Mouse (Mus musculus) liver, embryonic 12.5 days (tissue): ENCODE results near the gene Ush2a. TPM values are rescaled to one million over a fixed set of nuclear protein-coding genes. Genes with fewer than 3 reads are reported as not detected.

ENCODE experiments used
- ATAC-seq: fragments of 200-750 bp; cut with Nextera tagmentation; 2 replicates; pipeline ENCODE4 v1.8.0; 2017; ENCODE audit warnings: moderate number of reproducible peaks, mild to moderate bottlenecking, moderate library complexity
- H3K27ac ChIP-seq: fragments of 300-500 bp; sonication (generic); 2 replicates; pipeline ENCODE4 v1.5.1; 2016; ENCODE audit warnings: mild to moderate bottlenecking
- H3K27me3 ChIP-seq: fragments of 300-500 bp; sonication (generic); replicated peaks from 2 replicates; pipeline ENCODE4 v1.6.1; 2016; ENCODE audit warnings: mild to moderate bottlenecking, moderate library complexity
- H3K36me3 ChIP-seq: fragments of 300-500 bp; sonication (generic); 2 replicates; pipeline ENCODE4 v1.6.1; 2016; ENCODE audit warnings: mild to moderate bottlenecking, moderate library complexity
- H3K4me1 ChIP-seq: fragments of 300-500 bp; sonication (generic); 2 replicates; pipeline ENCODE4 v1.6.1; 2016
- H3K4me2 ChIP-seq: fragments of 300-500 bp; sonication (generic); 2 replicates; pipeline ENCODE4 v1.6.1; 2016; ENCODE audit warnings: mild to moderate bottlenecking, moderate library complexity
- H3K4me3 ChIP-seq: fragments of 300-500 bp; sonication (generic); 2 replicates; pipeline ENCODE4 v1.5.1; 2016; ENCODE audit warnings: mild to moderate bottlenecking, moderate library complexity
- H3K9ac ChIP-seq: fragments of 300-500 bp; sonication (generic); 2 replicates; pipeline ENCODE4 v1.6.1; 2016; ENCODE audit warnings: mild to moderate bottlenecking, moderate library complexity
- H3K9me3 ChIP-seq: fragments of 300-500 bp; sonication (generic); replicated peaks from 2 replicates; pipeline ENCODE4 v1.6.1; 2016; ENCODE audit warnings: mild to moderate bottlenecking, moderate library complexity
- WGBS: fragments of 180-500 bp; shearing (Covaris S2); methylation state at CpG from one replicate; pipeline ENCODE4 v1.1.7; 2016; ENCODE audit not compliant: insufficient replicate concordance; 5-methylcytosine and 5-hydroxymethylcytosine counted together
- polyA plus RNA-seq: library from polyadenylated mRNA; unstranded; fragments of >200 nt; fragmentation: Nextera tagmentation; extraction: Ambion mirVana; gene quantifications from 2 replicates; pipeline ENCODE4 v1.2.1, GENCODE M21; 2016

Gene Ush2a
- polyA plus RNA-seq = 0.06 TPM in 1 of 2 replicates, not detected in the other

DNA sequence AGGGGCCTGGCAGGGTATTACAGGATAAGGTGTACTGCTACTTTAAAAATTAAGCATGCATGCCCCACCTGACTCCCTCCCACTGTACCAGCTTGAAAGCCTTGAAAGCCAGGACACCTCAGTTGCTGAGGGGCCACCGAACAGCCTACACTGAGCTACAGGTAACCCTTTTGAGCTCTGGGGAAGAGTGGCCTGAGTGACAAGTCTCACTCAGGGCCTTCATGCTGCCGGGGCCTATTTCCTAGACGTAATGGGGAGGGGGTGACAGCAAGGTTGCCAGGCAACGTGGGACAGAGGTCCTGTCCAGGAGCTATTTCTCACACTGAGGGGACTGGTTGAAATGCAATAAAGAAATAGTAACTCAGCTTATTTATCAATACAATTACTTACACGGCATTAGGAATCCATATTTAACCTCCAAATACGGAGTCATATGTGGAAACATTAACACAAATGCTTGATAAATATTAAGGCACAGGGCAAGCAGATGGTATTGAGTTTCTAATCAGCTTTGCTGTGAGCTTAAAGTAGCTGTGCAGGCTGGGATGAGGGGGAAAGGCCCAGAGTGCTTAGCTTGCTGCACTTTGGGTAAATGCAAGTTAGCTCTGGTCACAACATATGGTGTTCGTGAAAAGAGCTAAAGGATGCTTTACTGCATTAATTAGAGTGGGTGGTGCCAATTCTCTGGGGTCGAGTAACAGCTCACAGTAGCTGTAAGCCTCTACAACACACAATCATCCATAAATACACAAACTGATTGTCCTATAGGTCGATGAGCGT, at the start of gene Ush2a:
Ush2a (plus strand) TSS at position 121 of the 780 bp plus-strand sequence.
- no peaks in the 10 kb centered on the region for H3K9me3 ChIP-seq
- no peak within 1 kb of the TSS for H3K9ac ChIP-seq
- ATAC-seq = no peak
- H3K4me2 ChIP-seq = no peak within 1 kb of the TSS
- H3K27ac ChIP-seq = no peak within 1 kb of the TSS
- no peaks in the 10 kb centered on the region for H3K36me3 ChIP-seq
- no peaks in the 10 kb centered on the region for H3K4me1 ChIP-seq
- no peak within 1 kb of the TSS for H3K4me3 ChIP-seq
- no peaks in the 10 kb centered on the region for H3K27me3 ChIP-seq
- WGBS = 61% methylated on average over 10 of the region's 10 CpGs

DNA sequence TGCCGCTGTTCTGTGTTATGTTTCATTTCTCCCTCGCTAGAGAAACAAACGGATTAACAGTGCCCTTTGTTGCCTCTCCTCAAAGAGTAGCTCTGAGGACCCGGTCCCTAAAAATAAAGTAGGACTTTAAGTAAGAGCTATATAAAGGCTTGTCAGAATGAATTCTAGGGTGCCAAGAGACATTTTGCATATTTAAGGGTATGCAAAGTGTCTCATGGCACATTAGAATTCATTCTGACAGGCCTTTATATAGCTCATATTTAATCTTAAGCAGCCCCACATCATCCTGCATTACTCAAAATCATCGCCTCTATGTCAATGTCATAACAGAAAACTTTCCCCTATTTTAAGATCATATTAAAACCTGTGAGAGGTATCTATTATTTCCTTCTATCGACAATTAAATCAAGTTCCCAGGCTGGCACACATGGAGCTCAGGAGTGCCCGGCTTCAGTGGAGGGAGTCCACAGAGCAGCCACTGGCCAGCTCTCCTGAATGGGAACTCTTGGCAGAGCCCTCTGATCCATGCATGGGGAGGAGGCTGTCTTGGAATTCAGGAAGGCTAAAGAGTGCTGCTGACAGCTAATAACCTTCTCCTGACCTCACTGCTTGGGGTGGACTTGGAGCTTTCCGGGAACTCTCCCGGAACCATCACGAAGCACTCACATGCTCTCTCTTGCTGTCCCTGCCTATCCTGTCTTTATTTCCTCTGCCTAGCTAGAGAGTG, 46.8 kb upstream of the Ush2a start:
- H3K27me3 ChIP-seq = no peaks in the 10 kb centered on the region
- H3K9me3 ChIP-seq = no peaks in the 10 kb centered on the region
- H3K27ac ChIP-seq = no peak overlapping the region
- no peaks in the 10 kb centered on the region for H3K4me1 ChIP-seq
- H3K36me3 ChIP-seq = no peaks in the 10 kb centered on the region
- WGBS = 74% methylated on average over 10 of the region's 10 CpGs
- no peak for ATAC-seq
- no peak overlapping the region for H3K4me2 ChIP-seq
- no peak overlapping the region for H3K4me3 ChIP-seq
- H3K9ac ChIP-seq = no peak overlapping the region

DNA sequence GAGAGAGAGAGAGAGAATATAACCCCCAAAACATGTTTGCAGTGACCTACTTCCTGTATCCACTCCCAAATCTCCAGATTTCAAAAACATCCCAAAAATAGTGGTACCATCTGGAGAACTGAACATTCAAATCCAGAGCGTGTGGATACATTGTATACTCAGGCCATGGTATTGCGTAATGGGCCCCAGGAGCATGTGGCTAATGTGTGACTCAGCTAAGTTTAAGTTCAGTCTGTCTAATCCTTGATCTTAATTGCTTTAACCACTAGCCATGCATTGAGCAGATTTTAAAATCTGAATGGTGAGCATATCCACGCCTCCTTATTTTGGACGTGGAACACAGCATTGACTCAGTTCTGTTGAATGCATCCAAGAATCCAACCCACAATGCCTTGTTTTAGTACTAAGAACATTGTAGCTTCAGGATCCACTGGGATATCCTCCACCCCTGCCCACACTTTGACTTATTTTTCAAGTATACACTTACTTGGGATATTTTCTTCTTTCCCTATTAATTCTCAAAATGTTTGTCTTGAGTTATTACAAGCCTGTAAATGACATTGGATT, 40.5 kb upstream of the Ush2a start:
- no peak overlapping the region for H3K27ac ChIP-seq
- no peak for ATAC-seq
- 63% methylated on average over 4 of the region's 4 CpGs for WGBS
- H3K4me1 ChIP-seq = no peaks in the 10 kb centered on the region
- no peaks in the 10 kb centered on the region for H3K36me3 ChIP-seq
- no peak overlapping the region for H3K9ac ChIP-seq
- H3K4me2 ChIP-seq = no peak overlapping the region
- H3K4me3 ChIP-seq = no peak overlapping the region
- H3K27me3 ChIP-seq = no peaks in the 10 kb centered on the region
- no peaks in the 10 kb centered on the region for H3K9me3 ChIP-seq

DNA sequence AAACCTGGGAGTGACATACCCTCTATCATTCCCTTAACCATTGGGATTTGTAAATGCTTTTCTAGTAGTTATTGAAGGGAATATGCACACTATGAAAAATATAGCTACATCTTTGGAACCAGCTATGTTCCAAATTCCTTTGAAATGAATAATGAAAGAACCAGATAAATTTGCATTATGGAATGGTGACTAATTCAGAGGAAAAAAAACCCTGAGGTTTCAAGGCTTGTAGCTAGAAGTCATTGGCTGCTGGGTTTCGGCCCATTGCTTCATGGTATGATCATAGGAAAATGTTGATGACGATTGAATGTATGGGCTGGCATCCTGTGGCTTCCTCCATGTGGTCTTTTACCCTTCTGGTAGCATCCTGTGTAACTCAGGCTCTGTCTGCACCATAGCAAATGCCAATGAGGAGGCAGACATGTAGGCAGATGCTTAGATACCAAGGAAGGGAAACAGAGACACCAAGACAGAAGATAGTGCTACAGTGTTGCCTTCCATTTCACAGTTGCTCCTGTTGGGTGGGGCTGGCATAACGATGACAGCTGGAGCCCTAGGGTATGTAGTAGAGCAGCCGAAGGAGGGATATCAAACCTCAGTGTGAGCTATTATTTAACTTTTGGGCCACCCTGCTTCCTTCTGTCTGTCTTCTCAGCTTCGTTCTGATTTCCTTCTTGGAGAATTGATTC, 28.6 kb upstream of the Ush2a start:
- WGBS = 57% methylated on average over 5 of the region's 5 CpGs
- no peaks in the 10 kb centered on the region for H3K9me3 ChIP-seq
- H3K9ac ChIP-seq = no peak overlapping the region
- H3K27ac ChIP-seq = no peak overlapping the region
- H3K36me3 ChIP-seq = no peaks in the 10 kb centered on the region
- H3K4me1 ChIP-seq = no peaks in the 10 kb centered on the region
- no peak overlapping the region for H3K4me2 ChIP-seq
- H3K4me3 ChIP-seq = no peak overlapping the region
- no peaks in the 10 kb centered on the region for H3K27me3 ChIP-seq
- ATAC-seq = no peak

DNA sequence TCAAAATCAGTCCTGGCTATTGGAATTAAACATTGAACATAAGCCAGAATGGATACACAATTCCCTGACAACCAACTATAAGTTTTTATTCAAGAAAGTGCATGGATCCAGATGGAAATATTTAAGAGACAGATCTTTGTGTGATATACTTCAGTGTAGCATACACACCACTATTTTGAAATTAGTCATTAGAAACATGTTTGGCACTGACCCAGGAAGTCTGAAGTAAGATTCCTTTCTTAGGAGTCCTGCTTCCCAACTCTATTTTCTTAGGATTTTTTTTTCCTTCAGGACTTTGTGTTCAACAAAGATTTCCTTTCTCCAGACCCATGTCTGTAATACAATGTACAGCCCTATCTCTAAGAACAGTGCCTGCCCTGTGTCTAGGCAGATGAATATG, 23.2 kb upstream of the Ush2a start:
- H3K27me3 ChIP-seq = no peaks in the 10 kb centered on the region
- no peak for ATAC-seq

DNA sequence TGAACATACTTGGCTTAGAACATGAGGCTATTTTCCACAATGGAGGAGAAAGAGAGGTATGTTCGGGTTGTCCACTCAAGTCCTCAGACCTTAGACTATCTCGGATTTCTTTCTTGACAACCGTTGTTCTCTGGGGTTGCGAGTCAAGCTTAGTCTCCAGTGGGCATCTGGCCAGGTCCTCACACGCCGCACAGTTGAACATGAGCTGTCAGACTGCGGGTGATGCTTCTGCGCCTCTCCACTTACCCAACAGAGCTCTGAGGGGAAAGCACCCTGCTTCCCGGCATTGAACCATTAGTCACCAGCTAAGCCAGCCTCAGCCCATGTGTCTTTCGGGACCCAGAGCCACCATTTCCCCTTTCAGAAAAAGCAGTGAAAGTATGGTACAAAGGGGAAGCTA, 20.1 kb upstream of the Ush2a start:
- no peak for ATAC-seq
- 81% methylated on average over 10 of the region's 10 CpGs for WGBS
- Histone ChIP-seq H3K27me3 (no peaks in the 10 kb centered on the region), H3K27ac (no peak overlapping the region), H3K4me1 (no peaks in the 10 kb centered on the region), H3K9ac (no peak overlapping the region), H3K9me3 (no peaks in the 10 kb centered on the region), H3K4me2 (no peak overlapping the region), H3K4me3 (no peak overlapping the region), H3K36me3 (no peaks in the 10 kb centered on the region)

More for the DNA sequence above, 23.2 kb upstream of the Ush2a start:
- Histone ChIP-seq H3K9ac (no peak overlapping the region), H3K4me2 (no peak overlapping the region), H3K4me1 (no peaks in the 10 kb centered on the region), H3K36me3 (no peaks in the 10 kb centered on the region), H3K9me3 (no peaks in the 10 kb centered on the region), H3K27ac (no peak overlapping the region), H3K4me3 (no peak overlapping the region)

DNA sequence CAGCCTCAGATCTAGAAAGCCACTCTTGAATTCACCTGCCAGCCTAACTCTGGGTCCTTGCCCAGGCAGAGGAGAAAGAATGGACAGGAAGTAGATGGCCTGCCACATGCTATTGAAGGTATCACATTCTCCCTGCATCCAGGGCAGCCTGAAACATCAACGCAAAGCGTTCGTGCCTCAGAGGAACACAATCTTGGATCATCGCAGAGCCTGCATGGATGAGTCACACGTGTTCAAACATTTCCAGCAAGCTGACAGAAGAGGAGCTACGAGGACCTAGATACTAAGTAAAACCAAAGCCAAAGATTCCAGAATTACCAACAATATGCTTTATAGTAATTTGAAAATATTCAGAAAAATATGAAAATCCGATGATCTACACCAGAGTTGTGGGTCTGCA, 4.3 kb upstream of the Ush2a start:
- no peak overlapping the region for H3K27ac ChIP-seq

DNA sequence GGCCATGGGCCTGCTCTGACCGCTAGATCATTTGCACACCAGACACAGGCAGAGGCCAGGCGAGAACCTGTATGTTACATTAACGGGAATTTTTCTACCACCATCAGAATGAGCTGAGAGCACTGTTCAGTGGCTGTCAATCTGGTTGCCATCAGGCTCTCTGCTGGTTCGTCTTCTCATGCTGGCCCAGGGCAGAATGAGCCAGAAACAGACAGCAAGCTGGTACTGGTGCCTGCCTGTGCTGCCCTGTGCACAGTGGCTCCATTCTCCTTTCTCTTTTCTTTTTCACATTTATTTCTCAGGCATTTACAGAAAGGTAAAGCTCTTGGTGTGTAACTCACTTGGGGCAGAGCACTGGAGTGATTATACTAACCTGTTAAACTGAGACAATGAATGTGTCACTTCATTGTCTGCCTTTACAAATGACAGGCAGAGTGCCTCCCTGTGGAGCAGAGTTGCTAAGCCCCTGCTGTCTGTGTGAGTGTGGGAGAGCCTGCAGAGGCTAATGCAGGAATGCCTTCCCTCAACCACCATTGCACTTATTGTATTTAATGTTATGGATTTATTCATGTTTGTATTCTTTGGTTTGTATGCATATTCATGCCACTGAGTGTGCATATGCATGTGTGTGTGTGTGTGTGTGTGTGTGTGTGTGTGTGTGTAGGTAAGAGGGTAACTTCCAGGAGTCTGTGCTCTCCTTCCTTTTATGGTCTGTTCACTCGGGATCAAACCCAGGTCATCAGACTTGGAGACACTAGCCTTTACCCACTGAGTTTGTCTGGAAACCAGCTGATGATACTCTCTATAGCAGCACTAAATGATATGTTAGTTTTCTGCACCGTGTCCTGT, 1.3 kb upstream of the Ush2a start:
- Histone ChIP-seq H3K27ac (no peak overlapping the region), H3K4me3 (no peak overlapping the region), H3K9me3 (no peaks in the 10 kb centered on the region), H3K27me3 (no peaks in the 10 kb centered on the region), H3K4me1 (no peaks in the 10 kb centered on the region), H3K36me3 (no peaks in the 10 kb centered on the region), H3K9ac (no peak overlapping the region), H3K4me2 (no peak overlapping the region)
- no peak for ATAC-seq
- 64% methylated on average over 6 of the region's 6 CpGs for WGBS

More for the DNA sequence above, 4.3 kb upstream of the Ush2a start:
- WGBS = 79% methylated on average over 7 of the region's 7 CpGs
- no peaks in the 10 kb centered on the region for H3K27me3 ChIP-seq
- no peak overlapping the region for H3K4me2 ChIP-seq
- no peaks in the 10 kb centered on the region for H3K9me3 ChIP-seq
- H3K36me3 ChIP-seq = no peaks in the 10 kb centered on the region
- H3K4me1 ChIP-seq = no peaks in the 10 kb centered on the region
- no peak overlapping the region for H3K4me3 ChIP-seq
- H3K9ac ChIP-seq = no peak overlapping the region
- ATAC-seq = no peak

DNA sequence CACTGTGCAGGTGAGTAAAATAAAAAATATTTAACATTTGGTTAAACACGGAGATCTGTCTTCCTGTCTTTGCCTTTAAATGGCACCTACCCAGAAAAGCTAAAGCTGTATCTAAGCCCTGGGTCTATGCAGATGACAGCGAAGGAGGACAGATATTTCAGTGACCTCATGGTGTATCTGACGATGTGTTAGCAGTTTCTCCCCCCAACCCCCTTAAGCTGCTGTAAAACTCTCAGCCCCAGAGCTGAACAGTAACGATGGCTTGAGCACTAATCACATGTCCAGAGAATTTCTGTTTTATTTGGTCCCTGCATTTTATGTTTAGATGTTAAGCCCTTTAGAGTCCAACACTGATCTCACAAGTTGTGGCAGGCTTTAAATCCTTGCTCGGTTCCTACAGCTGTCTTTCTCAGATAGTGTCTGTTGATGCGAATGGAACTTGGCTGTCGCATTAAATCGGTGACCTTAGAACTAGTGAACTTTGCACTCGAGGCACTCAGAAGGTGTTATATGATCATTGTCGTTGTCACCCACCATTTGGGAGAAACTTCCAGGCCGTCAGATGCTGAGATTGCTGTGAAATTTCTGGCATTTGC, 5.4 kb downstream of the Ush2a start:
- Histone ChIP-seq H3K27ac (no peak overlapping the region), H3K27me3 (no peaks in the 10 kb centered on the region), H3K4me3 (no peak overlapping the region), H3K4me2 (no peak overlapping the region), H3K4me1 (no peaks in the 10 kb centered on the region), H3K9ac (no peak overlapping the region), H3K36me3 (no peaks in the 10 kb centered on the region), H3K9me3 (no peaks in the 10 kb centered on the region)
- WGBS = 64% methylated on average over 11 of the region's 11 CpGs
- no peak for ATAC-seq

DNA sequence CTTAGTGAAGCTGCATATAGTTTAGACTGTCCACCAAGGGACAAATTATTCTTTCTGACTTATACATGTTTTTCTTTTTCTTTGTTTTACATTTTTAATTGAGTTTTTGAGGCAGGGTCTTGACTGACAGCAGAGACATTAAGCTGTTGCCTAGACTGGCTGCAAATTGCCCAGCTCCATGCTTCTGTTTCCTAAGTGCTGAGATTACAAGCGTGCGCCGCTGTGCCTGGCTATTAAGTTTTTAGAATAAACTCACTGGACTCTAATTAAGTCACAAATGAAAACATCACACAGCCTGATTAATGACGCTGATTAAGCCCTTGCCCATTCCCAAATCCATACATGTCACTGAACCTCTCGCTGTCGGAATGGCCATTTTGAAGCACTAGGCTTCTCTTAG, 7.2 kb downstream of the Ush2a start:
- Histone ChIP-seq H3K9me3 (no peaks in the 10 kb centered on the region), H3K4me3 (no peak overlapping the region), H3K4me1 (no peaks in the 10 kb centered on the region), H3K4me2 (no peak overlapping the region), H3K36me3 (no peaks in the 10 kb centered on the region), H3K27ac (no peak overlapping the region), H3K9ac (no peak overlapping the region), H3K27me3 (no peaks in the 10 kb centered on the region)
- no peak for ATAC-seq
- WGBS = 73% methylated on average over 6 of the region's 6 CpGs

DNA sequence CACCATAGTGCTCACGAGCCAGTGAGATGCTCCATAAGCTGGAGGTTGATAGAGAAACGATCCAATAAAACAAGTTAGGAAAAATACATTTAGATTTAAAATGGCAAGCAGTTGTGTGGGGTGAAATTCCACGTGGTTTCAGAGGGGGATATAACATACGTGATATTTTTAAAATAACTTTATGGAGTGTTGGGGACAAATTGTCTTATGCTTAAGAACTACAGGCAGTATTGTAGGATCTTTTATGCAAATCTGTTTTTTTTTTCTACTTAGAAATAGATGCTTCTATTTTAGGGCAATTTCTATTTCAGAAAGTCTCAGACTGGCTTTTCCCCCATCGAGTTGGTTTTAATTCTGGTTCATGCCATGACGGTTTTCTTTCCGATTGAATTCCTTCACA, 51.5 kb downstream of the Ush2a start:
- Histone ChIP-seq H3K4me2 (no peak overlapping the region), H3K9me3 (no peaks in the 10 kb centered on the region), H3K27me3 (no peaks in the 10 kb centered on the region), H3K4me1 (no peaks in the 10 kb centered on the region), H3K36me3 (no peaks in the 10 kb centered on the region), H3K4me3 (no peak overlapping the region), H3K9ac (no peak overlapping the region), H3K27ac (no peak overlapping the region)
- 70% methylated on average over 7 of the region's 7 CpGs for WGBS
- ATAC-seq = no peak
